ENCODE assay signal across 8 mouse cellular contexts in genomic region chr15:8442761-8443160, GRCm38 (mm10). TPM values are rescaled to one million over a fixed set of nuclear protein-coding genes. Genes with fewer than 3 reads are reported as not detected.
DNase-seq lines count a peak whose midpoint lies in the region; ATAC-seq and TF ChIP-seq lines count a peak whose summit lies in the region.

No protein-coding gene starts in this region.

- H3K27ac ChIP-seq in cerebellum, adult 2 months (ENCODE audit: insufficient read depth, low read length) = no peak overlapping the region
- H3K27ac ChIP-seq in intestine, postnatal 0 days (ENCODE audit: low read depth, low read length) = peak overlapping the region; percentile 57
- H3K27ac ChIP-seq in neural tube, embryonic 12.5 days = no peak overlapping the region

- peaks cover under 1% of the 10 kb centered on the region; the same call in 1 of the 2 replicates for H3K4me1 ChIP-seq in cerebellum, adult 2 months (ENCODE audit: control insufficient read depth, insufficient read depth, low read length)
- peaks cover 28% of the 10 kb centered on the region for H3K4me1 ChIP-seq in G1E (ENCODE audit: insufficient read depth, low read depth, low read length)
- H3K4me1 ChIP-seq in erythroblast, embryonic 14.5 days (ENCODE audit: control insufficient read depth) = peaks cover 41% of the 10 kb centered on the region
- H3K4me1 ChIP-seq in intestine, postnatal 0 days (replicated peaks; ENCODE audit: control insufficient read depth, insufficient read depth, low read length) = no peaks in the 10 kb centered on the region; the same call in 1 of the 2 replicates
- H3K4me1 ChIP-seq in neural tube, embryonic 12.5 days = peaks cover 21% of the 10 kb centered on the region

- DNase-seq in cerebellum, adult 2 months = peak in 1 of 2 experiments; percentile 13
- DNase-seq in cerebellum, postnatal 4 days (ENCODE audit: low spot score in 2 of 2) = no peak
- DNase-seq in G1E (ENCODE audit: low spot score) = peak; percentile 25
- DNase-seq in ovary, postnatal 36 days (ENCODE audit: low spot score) = no peak
- DNase-seq in cerebellum, adult 9-11 months = no peak

- H3K36me3 ChIP-seq in G1E (replicated peaks) = no peaks in the 10 kb centered on the region
- 0 out of 2 replicates have a peak, but pooled peaks cover under 1% of the 10 kb centered on the region for H3K36me3 ChIP-seq in erythroblast, embryonic 14.5 days (ENCODE audit: control insufficient read depth)
- H3K36me3 ChIP-seq in intestine, postnatal 0 days (ENCODE audit: control insufficient read depth, insufficient read depth) = no peaks in the 10 kb centered on the region
- H3K36me3 ChIP-seq in neural tube, embryonic 12.5 days = no peaks in the 10 kb centered on the region

- TF ChIP-seq POLR2A in cerebellum, adult 2 months (IDR thresholded peaks at IDR 0.05; ENCODE audit: borderline replicate concordance, insufficient read depth, low read length) = no peak

- no peaks in the 10 kb centered on the region for H3K9me3 ChIP-seq in G1E (replicated peaks)
- no peaks in the 10 kb centered on the region for H3K9me3 ChIP-seq in erythroblast, embryonic 14.5 days (ENCODE audit: control insufficient read depth, low read length)
- no peaks in the 10 kb centered on the region for H3K9me3 ChIP-seq in intestine, postnatal 0 days (ENCODE audit: control insufficient read depth)
- no peaks in the 10 kb centered on the region for H3K9me3 ChIP-seq in neural tube, embryonic 12.5 days

- peak overlapping the region; percentile 85 for H3K4me2 ChIP-seq in intestine, postnatal 0 days (replicated peaks; ENCODE audit: low read depth)
- peak overlapping the region; percentile 93 for H3K4me2 ChIP-seq in neural tube, embryonic 12.5 days (replicated peaks)

- TF ChIP-seq CTCF in cerebellum, adult 2 months (IDR thresholded peaks at IDR 0.05; ENCODE audit: borderline replicate concordance, insufficient read depth, low read depth, low read length) = no peak
- TF ChIP-seq CTCF in G1E (IDR thresholded peaks at IDR 0.05; ENCODE audit: low read depth, low read length) = no peak
- no peak for TF ChIP-seq CTCF in intestine, postnatal 0 days (IDR thresholded peaks at IDR 0.05; ENCODE audit: low read depth)

- peak; percentile 29; the same call in 1 of the 2 replicates for ATAC-seq in G1E (ENCODE audit: extremely low read depth, insufficient number of reproducible peaks, low FRiP score, poor library complexity, severe bottlenecking)
- no peak for ATAC-seq in intestine, postnatal 0 days
- ATAC-seq in neural tube, embryonic 12.5 days (ENCODE audit: low FRiP score, low read depth) = no peak

- H3K4me3 ChIP-seq in cerebellum, adult 2 months (replicated peaks; ENCODE audit: insufficient read depth, low read depth, low read length) = peak overlapping the region; percentile 99
- peak overlapping the region; percentile 85 for H3K4me3 ChIP-seq in G1E (ENCODE audit: low read depth, low read length)
- H3K4me3 ChIP-seq in erythroblast, embryonic 14.5 days (replicated peaks) = peak overlapping the region; percentile 94
- peak overlapping the region; percentile 82 for H3K4me3 ChIP-seq in intestine, postnatal 0 days (ENCODE audit: low read depth, low read length)
- H3K4me3 ChIP-seq in neural tube, embryonic 12.5 days = peak overlapping the region; percentile 97

- peak overlapping the region; percentile 99 for H3K9ac ChIP-seq in intestine, postnatal 0 days (ENCODE audit: low read depth, low read length)
- peak overlapping the region; percentile 99 for H3K9ac ChIP-seq in neural tube, embryonic 12.5 days

- H3K27me3 ChIP-seq in cerebellum, adult 2 months (ENCODE audit: control insufficient read depth, insufficient read depth, low read length) = no peaks in the 10 kb centered on the region
- H3K27me3 ChIP-seq in G1E (ENCODE audit: insufficient read depth, low read length) = no peaks in the 10 kb centered on the region
- no peaks in the 10 kb centered on the region for H3K27me3 ChIP-seq in erythroblast, embryonic 14.5 days (ENCODE audit: control insufficient read depth)
- H3K27me3 ChIP-seq in intestine, postnatal 0 days (replicated peaks; ENCODE audit: control insufficient read depth, insufficient read depth, low read length) = no peaks in the 10 kb centered on the region
- no peaks in the 10 kb centered on the region for H3K27me3 ChIP-seq in neural tube, embryonic 12.5 days (replicated peaks)

- WGBS in cerebellum, adult 2 months = under 1% methylated on average over 6 of the region's 6 CpGs
- under 1% methylated on average over 6 of the region's 6 CpGs for WGBS in intestine, postnatal 0 days
- WGBS in neural tube, embryonic 12.5 days = under 1% methylated on average over 6 of the region's 6 CpGs

RNA-seq across cellular contexts. Expression of gene Nipbl, which starts 1.5 kb away (rescaled TPM):
- 14.6 and 15.4 TPM in 2 replicates for polyA plus RNA-seq in cerebellum, adult 2 months (2012; rRNA removed)
- total RNA-seq in G1E (2014; fragmentation: Nextera tagmentation) = 140 and 147 TPM in 2 replicates
- 43.2 and 53.4 TPM in 2 replicates for total RNA-seq in G1E (2017)
- polyA plus RNA-seq in G1E (2012) = 5.2 and 7.3 TPM in 2 replicates
- 0.38 and 0.48 TPM in 2 replicates for polyA plus RNA-seq in erythroblast, embryonic 14.5 days (2012)
- 9.3 and 11.6 TPM in 2 replicates for polyA plus RNA-seq in intestine, postnatal 0 days (2015; fragmentation: Nextera tagmentation; extraction: Ambion mirVana)
- polyA plus RNA-seq in neural tube, embryonic 12.5 days (2016; fragmentation: Nextera tagmentation; extraction: Ambion mirVana) = 21.3 and 21.8 TPM in 2 replicates
